Mouse (Mus musculus): Measurements from ENCODE around the gene Cdca5. TPM values are rescaled to one million over a fixed set of nuclear protein-coding genes. Genes with fewer than 3 reads are reported as not detected.

Gene Cdca5
- polyA plus RNA-seq, 2 experiments from 2014 or later: 9.4 to 10.0 TPM

Other genes with a start within 250 kb of the Cdca5 start
- 100 to 1,000 TPM; 201 to 224 TPM for gene Frmd8, start 209.7 kb upstream of the Cdca5 start, polyA plus RNA-seq (2017; shearing (Covaris generic))
- 10 to 100 TPM; 46.6 to 48.9 TPM for gene Slc25a45, start 207.2 kb upstream of the Cdca5 start, polyA plus RNA-seq (2017; shearing (Covaris generic))
- 1 to 10 TPM in 1 of 2 experiments, under 1 TPM in 1; 0.20 to 1.5 TPM for gene Tigd3, start 190.8 kb upstream of the Cdca5 start, polyA plus RNA-seq (2017; shearing (Covaris generic))
- gene Dpf2, start 172.0 kb upstream of the Cdca5 start, polyA plus RNA-seq (2017; shearing (Covaris generic)): 100 to 1,000 TPM; 135 to 158 TPM
- under 1 TPM; 0.06 to 0.79 TPM for gene Cdc42ep2, start 160.2 kb upstream of the Cdca5 start, polyA plus RNA-seq (2017; shearing (Covaris generic))
- gene Pola2, start 120.8 kb upstream of the Cdca5 start, polyA plus RNA-seq (2017; shearing (Covaris generic)): 10 to 100 TPM; 47.2 to 52.6 TPM
- gene Slc22a20, start 98.8 kb upstream of the Cdca5 start, polyA plus RNA-seq (2017; shearing (Covaris generic)): under 1 TPM in 1 of 2 experiments, not detected in 1; 0.12 TPM
- 10 to 100 TPM; 64.7 to 92.5 TPM for gene Capn1, start 69.1 kb upstream of the Cdca5 start, polyA plus RNA-seq (2017; shearing (Covaris generic))
- gene Syvn1, start 38.4 kb upstream of the Cdca5 start, polyA plus RNA-seq (2017; shearing (Covaris generic)): 10 to 100 TPM; 32.0 to 43.8 TPM
- gene Mrpl49, start 27.2 kb upstream of the Cdca5 start, polyA plus RNA-seq (2017; shearing (Covaris generic)): 10 to 100 TPM; 45.2 to 50.7 TPM
- gene Fau, start 27.1 kb upstream of the Cdca5 start, polyA plus RNA-seq (2017; shearing (Covaris generic)): 1,000 to 10,000 TPM in 1 of 2 experiments, 100 to 1,000 TPM in 1; 813 to 1,285 TPM
- gene Znhit2, start 23.8 kb upstream of the Cdca5 start, polyA plus RNA-seq (2017; shearing (Covaris generic)): 10 to 100 TPM; 32.8 to 52.1 TPM
- 10 to 100 TPM; 11.1 to 11.2 TPM for gene Tm7sf2, start 16.6 kb upstream of the Cdca5 start, polyA plus RNA-seq (2017; shearing (Covaris generic))
- gene Vps51, start 7.8 kb upstream of the Cdca5 start, polyA plus RNA-seq (2017; shearing (Covaris generic)): 10 to 100 TPM; 70.2 to 73.2 TPM
- under 1 TPM; 0.31 to 0.42 TPM for gene Tmem262, start 5.0 kb upstream of the Cdca5 start, polyA plus RNA-seq (2017; shearing (Covaris generic))
- gene Gm28374, start 2.7 kb upstream of the Cdca5 start, polyA plus RNA-seq (2017; shearing (Covaris generic)): 1 to 10 TPM in 1 of 2 experiments, under 1 TPM in 1; 0.45 to 1.5 TPM
- gene Zfpl1, start within 50 bp of the Cdca5 start, polyA plus RNA-seq (2017; shearing (Covaris generic)): 10 to 100 TPM; 44.0 to 47.3 TPM
- not detected for gene AC131692.1, start 9.4 kb downstream of the Cdca5 start, polyA plus RNA-seq (2017; shearing (Covaris generic))
- under 1 TPM in 1 of 2 experiments, not detected in 1; 0.18 TPM for gene Naaladl1, start 20.8 kb downstream of the Cdca5 start, polyA plus RNA-seq (2017; shearing (Covaris generic))
- 10 to 100 TPM; 13.8 to 33.6 TPM for gene Sac3d1, start 33.7 kb downstream of the Cdca5 start, polyA plus RNA-seq (2017; shearing (Covaris generic))
- gene Snx15, start 43.3 kb downstream of the Cdca5 start, polyA plus RNA-seq (2017; shearing (Covaris generic)): 10 to 100 TPM; 30.2 to 35.6 TPM
- gene Batf2, start 56.0 kb downstream of the Cdca5 start, polyA plus RNA-seq (2017; shearing (Covaris generic)): under 1 TPM in 1 of 2 experiments, not detected in 1; 0.75 TPM
- gene Arl2, start 56.6 kb downstream of the Cdca5 start, polyA plus RNA-seq (2017; shearing (Covaris generic)): 10 to 100 TPM; 14.8 to 26.8 TPM
- not detected for gene Majin, start 99.4 kb downstream of the Cdca5 start, polyA plus RNA-seq (2017; shearing (Covaris generic))
- not detected for gene Gpha2, start 141.4 kb downstream of the Cdca5 start, polyA plus RNA-seq (2017; shearing (Covaris generic))
- 10 to 100 TPM; 11.2 to 16.8 TPM for gene Ppp2r5b, start 150.9 kb downstream of the Cdca5 start, polyA plus RNA-seq (2017; shearing (Covaris generic))
- gene Atg2a, start 156.7 kb downstream of the Cdca5 start, polyA plus RNA-seq (2017; shearing (Covaris generic)): 10 to 100 TPM; 13.3 to 32.4 TPM
- gene Ehd1, start 191.7 kb downstream of the Cdca5 start, polyA plus RNA-seq (2017; shearing (Covaris generic)): 10 to 100 TPM; 34.9 to 43.9 TPM
- gene Cdc42bpg, start 221.5 kb downstream of the Cdca5 start, polyA plus RNA-seq (2017; shearing (Covaris generic)): under 1 TPM; 0.20 to 0.64 TPM
- gene Men1, start 250.0 kb downstream of the Cdca5 start, polyA plus RNA-seq (2017; shearing (Covaris generic)): 10 to 100 TPM; 33.5 to 46.0 TPM

Data from activated CD4-positive, CD25-positive, alpha-beta regulatory T cell (primary cell).